Mouse (Mus musculus) cortical plate, adult 2 months (tissue): ENCODE results near the gene Myt1l. TPM values are rescaled to one million over a fixed set of nuclear protein-coding genes. Genes with fewer than 3 reads are reported as not detected.
A peak's percentile ranks its signal among the peaks of the same experiment; 100 is the strongest.

Experiments used
- H3K27ac ChIP-seq: fragments of 200-500 bp; 2 replicates; pipeline ENCODE4 v1.5.1; 2012; ENCODE audit warnings: low read length, control low read depth, inconsistent platforms; ENCODE audit not compliant: insufficient read depth
- H3K4me1 ChIP-seq: fragments of 200-500 bp; 2 replicates; pipeline ENCODE4 v1.6.1; 2011; ENCODE audit warnings: low read length; ENCODE audit not compliant: control insufficient read depth, insufficient read depth
- H3K4me3 ChIP-seq: fragments of 200-500 bp; 2 replicates; pipeline ENCODE4 v1.5.1; 2011; ENCODE audit warnings: mild to moderate bottlenecking, low read length, control low read depth; ENCODE audit not compliant: insufficient read depth
- CTCF ChIP-seq: fragments of 200-500 bp; IDR thresholded peaks from 2 replicates; pipeline ENCODE4 v1.5.1; 2011; ENCODE audit warnings: mild to moderate bottlenecking, control low read depth, low read length; ENCODE audit not compliant: insufficient read depth; ENCODE audit errors: extremely low read depth
- POLR2A ChIP-seq: fragments of 200-500 bp; IDR thresholded peaks from 2 replicates; pipeline ENCODE4 v1.6.1; 2011; ENCODE audit warnings: mild to moderate bottlenecking, low read length, control low read depth; ENCODE audit not compliant: insufficient read depth; ENCODE audit errors: extremely low read depth
- polyA plus RNA-seq: library from polyadenylated mRNA; depleted of rRNA; stranded (reverse); fragments of >200 nt; gene quantifications from 2 replicates; pipeline ENCODE4 v1.2.3, GENCODE M21; 2012

The Myt1l gene
- polyA plus RNA-seq, 1 experiment, result 74.1 TPM

- H3K4me3 ChIP-seq, result no peak overlapping the region
- H3K27ac ChIP-seq, result 0 out of 2 replicates have a peak overlapping the region, but pooled peaks have one; percentile 20
- peaks cover 31% of the 10 kb centered on the region for H3K4me1 ChIP-seq
- TF ChIP-seq CTCF, result no peak
- no peak for TF ChIP-seq POLR2A
Measured at GRCm38 (mm10) chr12:29556901-29557300, 28.7 kb downstream of the Myt1l start.

GRCm38 (mm10) chr12:29559769-29560168 lies 31.6 kb downstream of the Myt1l start:
- peaks cover 25% of the 10 kb centered on the region for H3K4me1 ChIP-seq

GRCm38 (mm10) chr12:29561222-29561621 lies 33.0 kb downstream of the Myt1l start:
- TF ChIP-seq POLR2A (no peak), CTCF (peak; percentile 63)
- no peak overlapping the region for H3K27ac ChIP-seq

More at GRCm38 (mm10) chr12:29559769-29560168, 31.6 kb downstream of the Myt1l start:
- H3K4me3 ChIP-seq, result no peak overlapping the region
- TF ChIP-seq POLR2A (no peak), CTCF (no peak)
- no peak overlapping the region for H3K27ac ChIP-seq

DNA sequence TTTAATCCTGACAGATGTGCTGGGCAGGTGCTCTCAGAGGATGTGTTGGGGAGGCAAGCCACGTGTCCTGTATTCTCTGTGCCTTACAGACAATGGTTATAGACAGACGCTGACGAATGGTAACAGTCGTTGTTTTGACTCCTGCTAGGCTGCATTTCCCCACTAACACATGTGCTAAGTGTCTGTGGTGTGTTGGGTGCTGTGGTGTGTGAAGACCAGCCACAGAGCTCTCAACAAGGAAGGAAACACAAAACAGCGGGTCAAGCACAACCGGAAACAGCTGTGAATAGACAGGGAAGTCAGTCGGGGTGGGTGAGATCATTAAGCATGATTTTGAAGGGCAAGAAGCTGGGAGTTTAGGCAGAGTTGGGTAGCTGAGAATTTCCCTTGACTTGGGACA lies 41.1 kb downstream of the Myt1l start:
- TF ChIP-seq CTCF, result no peak
- H3K4me1 ChIP-seq, result peaks cover 9% of the 10 kb centered on the region
- H3K4me3 ChIP-seq, result no peak overlapping the region
- H3K27ac ChIP-seq, result no peak overlapping the region

More at GRCm38 (mm10) chr12:29561222-29561621, 33.0 kb downstream of the Myt1l start:
- Histone ChIP-seq H3K4me1 (peaks cover 26% of the 10 kb centered on the region), H3K4me3 (no peak overlapping the region)

- TF ChIP-seq CTCF, result no peak
- no peak for TF ChIP-seq POLR2A
- no peak overlapping the region for H3K4me3 ChIP-seq
- no peak overlapping the region for H3K27ac ChIP-seq
- peaks cover 9% of the 10 kb centered on the region for H3K4me1 ChIP-seq
Measured at GRCm38 (mm10) chr12:29570351-29570750, 42.2 kb downstream of the Myt1l start.

GRCm38 (mm10) chr12:29571613-29572012 lies 43.4 kb downstream of the Myt1l start:
- 0 out of 2 replicates have a peak overlapping the region, but pooled peaks have one; percentile 38 for H3K27ac ChIP-seq
- TF ChIP-seq CTCF, result no peak
- TF ChIP-seq POLR2A, result no peak

GRCm38 (mm10) chr12:29593787-29594186 lies 65.6 kb downstream of the Myt1l start:
- TF ChIP-seq POLR2A (no peak), CTCF (no peak)
- Histone ChIP-seq H3K4me3 (no peak overlapping the region), H3K27ac (no peak overlapping the region), H3K4me1 (peaks cover 6% of the 10 kb centered on the region; the same call in 1 of the 2 replicates)

More at GRCm38 (mm10) chr12:29571613-29572012, 43.4 kb downstream of the Myt1l start:
- Histone ChIP-seq H3K4me1 (peaks cover 5% of the 10 kb centered on the region), H3K4me3 (no peak overlapping the region)

GRCm38 (mm10) chr12:29599916-29600315 lies 71.7 kb downstream of the Myt1l start:
- H3K27ac ChIP-seq, result no peak overlapping the region
- peaks cover 13% of the 10 kb centered on the region; the same call in 1 of the 2 replicates for H3K4me1 ChIP-seq
- no peak overlapping the region for H3K4me3 ChIP-seq
- TF ChIP-seq CTCF, result peak; percentile 59
- no peak for TF ChIP-seq POLR2A

- TF ChIP-seq CTCF, result no peak
- TF ChIP-seq POLR2A, result no peak
- Histone ChIP-seq H3K4me1 (peaks cover 20% of the 10 kb centered on the region), H3K27ac (0 out of 2 replicates have a peak overlapping the region, but pooled peaks have one; percentile 51), H3K4me3 (no peak overlapping the region)
Measured at GRCm38 (mm10) chr12:29601223-29601622, 73.0 kb downstream of the Myt1l start.

GRCm38 (mm10) chr12:29604659-29605058 lies 76.5 kb downstream of the Myt1l start:
- TF ChIP-seq CTCF (no peak), POLR2A (no peak)
- H3K4me1 ChIP-seq, result peaks cover 26% of the 10 kb centered on the region
- no peak overlapping the region for H3K4me3 ChIP-seq
- peak overlapping the region; percentile 9; the same call in 1 of the 2 replicates for H3K27ac ChIP-seq
